Mouse (Mus musculus) G1E (cell line): Measurements from ENCODE around the gene Rab3b.

Experiments
- CTCF ChIP-seq: IDR thresholded peaks from 2 replicates; pipeline ENCODE4 v1.5.1; 2012; ENCODE audit warnings: low read depth, low read length, inconsistent platforms, mixed read lengths
- GATA1 ChIP-seq: IDR thresholded peaks from 2 replicates; pipeline ENCODE4 v1.6.1; 2012; ENCODE audit warnings: borderline replicate concordance, low read length, inconsistent platforms, mixed read lengths
- GATA2 ChIP-seq: IDR thresholded peaks from 2 replicates; pipeline ENCODE4 v1.6.1; 2012; ENCODE audit warnings: low read depth, low read length, inconsistent platforms, borderline replicate concordance
- TAL1 ChIP-seq: conservative IDR thresholded peaks from 2 replicates; pipeline ENCODE4 v1.6.1; 2012; ENCODE audit warnings: low read depth, low read length, inconsistent platforms, mixed read lengths

GRCm38 (mm10) chr4:108834971-108835311 is 43.9 kb upstream of the Rab3b start:
- TF ChIP-seq GATA2, result no peak
- no peak for TF ChIP-seq CTCF
- no peak for TF ChIP-seq TAL1
- no peak for TF ChIP-seq GATA1
